Mouse (Mus musculus): ENCODE measurements around the gene Trex1.

DNA sequence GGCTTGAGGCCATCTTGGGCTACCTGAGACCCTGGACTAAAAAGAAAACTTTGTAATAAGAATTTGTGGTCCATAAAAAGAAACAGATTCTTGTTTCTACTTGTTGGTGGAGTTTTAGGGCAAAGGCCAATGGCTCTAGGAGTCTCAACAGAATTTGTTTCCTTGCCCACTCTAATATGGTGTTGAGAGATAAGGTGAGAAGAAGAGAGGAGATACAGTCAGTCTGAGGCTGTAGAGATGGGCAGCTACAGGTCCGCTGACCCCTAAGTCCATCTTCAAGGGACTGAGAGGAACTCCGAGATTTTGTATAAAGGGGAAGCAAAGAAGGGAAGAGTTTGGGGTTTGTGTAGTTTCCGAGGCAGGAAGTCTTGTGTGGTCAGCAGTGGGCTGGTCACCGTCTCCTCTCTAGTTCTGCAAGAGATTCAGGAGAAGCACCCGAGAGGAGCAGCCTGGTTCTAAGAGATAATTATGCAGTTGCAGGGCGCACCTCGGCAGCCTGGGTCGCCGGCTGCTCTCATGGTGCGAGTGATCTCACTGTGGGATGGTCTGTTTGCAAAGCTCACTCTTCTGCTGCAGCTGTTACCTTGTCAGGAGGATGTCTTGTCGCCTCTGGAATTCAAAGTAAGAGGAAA, 42.4 kb downstream of the Trex1 start:
- TF ChIP-seq CTCF (IDR thresholded peaks at IDR 0.05; ENCODE audit: control insufficient read depth, insufficient read depth, insufficient replicate concordance, low read depth, low read length), result no peak
- no peak for TF ChIP-seq POLR2A (IDR thresholded peaks at IDR 0.05; ENCODE audit: control insufficient read depth, low read depth, low read length)
